Mouse (Mus musculus) thymus, postnatal 14 days (tissue): ENCODE data around the gene Pi4k2a.

Experiments
- DNase-seq: peaks from one replicate; pipeline ENCODE4 v3.0.0; 2021

Pi4k2a gene

DNA sequence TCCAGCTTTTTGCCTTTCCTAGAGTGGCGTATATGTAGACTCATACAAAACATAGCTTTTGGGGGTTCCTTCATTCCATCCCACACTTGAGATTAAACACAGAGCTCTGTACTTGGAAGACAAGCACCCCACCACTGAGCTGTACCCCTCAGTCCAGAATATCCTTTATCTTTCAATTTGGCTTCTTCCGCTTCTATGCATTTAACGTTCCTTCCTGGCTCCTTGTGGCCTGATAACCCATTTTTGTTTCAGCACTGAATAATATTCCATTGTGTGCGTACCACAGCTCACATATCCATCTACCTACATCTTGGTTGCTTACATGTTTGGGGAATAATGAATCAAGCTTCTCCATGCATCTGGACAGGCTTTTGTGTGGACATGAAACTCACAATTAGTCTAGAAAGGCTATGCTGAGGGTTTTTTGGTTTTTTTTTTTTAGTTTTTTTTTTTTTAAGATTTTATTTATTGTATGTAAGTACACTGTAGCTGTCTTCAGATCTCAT, 47.0 kb downstream of the Pi4k2a start:
- DNase-seq, result no peak

DNA sequence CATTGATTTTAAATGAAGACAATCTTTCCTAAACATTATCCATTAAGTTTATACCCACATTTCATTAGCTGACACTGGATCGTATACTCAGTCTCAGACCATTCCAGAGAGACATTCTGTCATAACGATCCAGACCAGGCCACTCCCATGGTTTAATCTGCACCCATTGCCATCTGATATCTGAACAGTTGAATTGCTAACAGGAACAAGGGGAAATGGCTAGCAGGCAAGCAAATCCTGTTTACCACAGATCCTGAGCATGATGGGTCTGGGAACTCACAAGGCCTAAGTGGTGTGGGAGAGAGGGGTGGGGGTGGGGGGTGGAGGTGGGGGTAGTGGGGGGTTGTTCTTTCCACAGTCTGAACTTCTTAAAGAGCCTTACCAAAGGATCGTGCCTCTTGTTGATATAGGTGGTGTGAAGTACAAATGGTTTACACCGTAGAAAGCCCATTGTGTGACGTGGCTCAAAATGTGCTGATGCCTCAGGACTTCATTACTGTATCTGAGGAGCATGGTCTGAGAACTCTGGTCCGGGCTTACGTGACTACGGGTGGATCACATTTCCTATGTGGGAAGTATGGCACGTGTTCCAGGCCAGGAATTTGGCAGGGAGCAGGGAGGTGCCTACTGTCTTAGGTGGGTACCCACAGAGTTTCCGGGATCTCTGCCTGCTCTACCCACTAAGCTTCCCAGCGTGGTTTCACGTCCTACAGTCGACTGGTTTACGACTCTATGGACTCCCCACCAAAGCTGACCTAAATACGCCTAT, 48.4 kb downstream of the Pi4k2a start:
- no peak for DNase-seq

DNA sequence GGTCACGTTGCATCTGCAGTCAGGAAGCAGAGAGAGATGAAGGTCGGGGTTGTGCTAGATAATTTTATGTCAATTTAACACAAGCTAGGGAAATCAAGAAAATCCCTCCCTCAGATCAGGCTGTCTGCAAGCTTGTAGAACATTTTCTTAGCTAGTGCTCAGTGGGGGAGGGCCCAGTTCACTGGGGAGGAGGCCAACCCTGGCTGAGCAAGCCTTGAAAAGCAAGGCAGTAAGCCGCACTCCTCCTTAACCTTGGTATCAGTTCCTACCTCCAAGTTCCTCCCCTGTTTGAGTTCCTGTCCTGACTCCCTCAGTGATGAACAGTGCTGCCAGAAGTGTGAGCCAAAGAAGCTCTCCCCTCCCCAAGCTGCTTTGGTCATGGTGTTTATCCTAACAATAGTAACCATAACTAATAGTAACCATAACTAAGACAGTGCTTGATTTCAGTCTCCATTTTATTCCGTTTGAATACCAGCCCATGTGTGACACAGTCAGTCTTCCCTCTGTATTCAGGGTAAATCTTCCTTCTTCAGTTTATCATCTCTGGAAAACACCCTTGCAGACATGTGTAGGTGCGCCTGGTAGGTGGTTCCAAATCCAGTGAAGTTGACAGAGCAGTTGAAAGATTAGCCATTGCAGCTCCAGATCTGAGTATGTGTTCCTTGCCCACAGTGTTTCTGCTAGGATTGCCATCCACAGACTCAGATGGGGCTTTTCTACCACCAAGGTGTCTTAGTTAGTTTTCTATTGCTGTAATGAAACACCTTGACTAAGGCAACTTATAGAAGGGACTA, 49.7 kb downstream of the Pi4k2a start:
- no peak for DNase-seq

DNA sequence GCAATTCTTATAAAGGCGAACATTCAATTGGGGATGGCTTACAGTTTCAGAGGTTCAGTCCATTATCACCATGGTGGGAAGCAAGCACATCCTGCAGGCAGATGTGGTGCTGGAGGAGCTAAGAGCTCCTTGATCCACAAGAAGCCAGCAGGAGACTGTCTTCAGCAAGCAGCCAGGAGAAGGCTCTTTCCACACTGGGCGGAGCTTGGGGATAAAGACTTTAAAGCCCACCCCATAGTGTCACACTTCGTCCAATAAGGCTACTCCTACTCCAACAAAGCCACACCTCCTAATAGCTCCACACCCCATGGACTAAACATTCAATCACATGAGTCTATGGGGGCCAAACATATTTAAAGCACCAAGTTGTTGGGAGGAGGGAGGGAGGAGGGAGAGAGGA, 51.7 kb downstream of the Pi4k2a start:
- no peak for DNase-seq

DNA sequence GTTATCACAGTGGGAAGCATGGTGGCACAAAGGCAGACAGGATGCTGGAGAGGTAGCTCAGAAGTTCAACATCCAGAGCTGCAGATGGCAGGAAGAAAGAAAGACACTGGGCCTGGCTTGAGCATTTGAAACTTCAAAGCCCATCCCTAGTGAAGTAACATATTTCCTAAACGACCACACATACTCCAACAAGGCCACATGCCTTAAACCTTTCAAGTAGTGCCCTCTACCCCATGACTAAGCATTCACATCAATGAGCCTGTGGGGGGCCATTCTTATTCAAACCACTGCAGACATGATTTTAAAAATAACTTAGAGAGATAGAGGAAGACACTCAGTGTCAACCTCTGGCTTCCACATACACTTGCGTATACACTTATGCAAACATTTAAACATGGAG, 52.5 kb downstream of the Pi4k2a start:
- DNase-seq, result no peak

DNA sequence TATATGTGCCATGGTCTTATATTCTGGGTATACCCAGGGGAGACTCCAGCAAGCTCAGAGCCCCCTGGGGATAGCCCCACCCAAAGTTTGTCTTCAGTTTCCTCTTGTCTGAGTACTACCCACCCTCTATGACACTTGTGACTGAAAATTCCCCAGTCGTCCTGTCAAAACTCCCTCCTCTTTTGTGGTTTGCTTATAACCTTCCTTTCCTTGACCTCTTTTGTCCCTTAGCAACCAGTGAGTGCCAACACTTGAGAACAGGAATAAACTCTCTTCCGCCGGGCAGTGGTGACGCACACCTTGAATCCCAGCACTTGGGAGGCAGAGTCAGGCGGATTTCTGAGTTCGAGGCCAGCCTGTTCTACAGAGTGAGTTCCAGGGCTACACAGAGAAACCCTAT, 53.8 kb downstream of the Pi4k2a start:
- DNase-seq, result no peak

DNA sequence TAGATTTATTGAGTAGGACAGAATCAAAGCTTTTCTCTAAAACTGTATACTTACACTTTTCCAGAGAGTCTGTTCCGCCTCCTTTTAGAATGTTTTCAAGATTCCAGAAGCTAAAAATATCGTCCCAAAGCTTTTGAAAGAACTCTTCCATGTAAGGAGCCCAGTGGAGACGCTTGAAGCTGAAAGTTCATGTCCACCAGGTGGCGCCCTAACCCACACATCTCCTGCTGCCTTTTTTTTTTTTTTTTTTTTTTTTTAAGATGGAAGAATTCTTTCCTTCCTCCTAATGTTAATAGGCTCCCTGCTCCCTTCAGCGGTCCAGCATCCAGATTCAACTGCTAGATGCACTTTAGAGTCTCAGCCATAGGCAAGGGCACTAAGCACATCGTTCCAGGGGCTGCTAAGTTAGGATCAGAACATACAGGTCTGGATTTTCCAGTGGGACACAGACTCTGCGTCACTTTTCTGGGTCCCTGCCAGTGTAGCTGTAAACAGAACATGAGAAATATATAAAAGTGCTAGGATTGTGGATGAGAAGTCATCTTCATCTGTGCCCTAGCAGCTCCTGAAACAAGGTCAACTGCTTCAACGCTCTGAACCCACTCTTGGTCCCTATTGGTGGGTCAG, 54.4 kb downstream of the Pi4k2a start:
- DNase-seq, result peak; percentile 84

DNA sequence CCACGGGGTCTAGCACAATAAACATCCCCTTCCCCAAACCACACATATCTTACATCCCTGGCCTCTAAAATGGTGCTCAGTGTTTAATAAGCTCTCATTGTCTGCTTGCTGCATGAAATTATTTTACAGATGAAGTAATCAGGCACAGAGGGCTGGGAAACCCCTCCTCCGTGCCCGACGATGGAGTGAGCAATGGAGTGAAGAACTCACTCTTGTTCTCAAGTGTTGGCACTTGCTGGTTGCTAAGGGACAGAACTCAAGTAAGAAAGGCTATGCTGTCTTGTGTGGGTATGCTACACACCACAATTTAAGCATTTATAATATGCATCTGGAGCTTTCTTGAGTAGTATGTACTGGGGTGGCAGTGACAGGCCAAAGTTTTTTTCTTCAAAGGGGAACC, 54.9 kb downstream of the Pi4k2a start:
- DNase-seq, result no peak

DNA sequence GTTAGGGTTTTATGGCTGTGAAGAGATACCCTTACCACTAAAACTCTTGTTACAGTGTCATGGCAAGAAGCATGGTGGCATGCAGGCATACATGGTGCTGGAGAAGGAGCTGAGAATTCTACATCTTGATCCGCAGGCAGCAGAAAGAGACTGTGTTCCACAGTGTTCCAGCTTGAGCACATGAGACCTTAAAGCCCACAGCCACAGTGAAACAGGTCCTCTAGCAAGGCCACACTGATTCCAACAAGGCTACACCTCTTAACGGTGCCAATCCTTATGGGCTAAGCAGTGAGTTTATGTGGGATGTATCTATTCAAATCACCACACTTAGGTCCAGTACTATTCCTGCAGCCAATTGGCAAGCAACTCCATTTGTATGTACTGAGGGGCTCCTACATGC, 55.5 kb downstream of the Pi4k2a start:
- DNase-seq, result no peak

DNA sequence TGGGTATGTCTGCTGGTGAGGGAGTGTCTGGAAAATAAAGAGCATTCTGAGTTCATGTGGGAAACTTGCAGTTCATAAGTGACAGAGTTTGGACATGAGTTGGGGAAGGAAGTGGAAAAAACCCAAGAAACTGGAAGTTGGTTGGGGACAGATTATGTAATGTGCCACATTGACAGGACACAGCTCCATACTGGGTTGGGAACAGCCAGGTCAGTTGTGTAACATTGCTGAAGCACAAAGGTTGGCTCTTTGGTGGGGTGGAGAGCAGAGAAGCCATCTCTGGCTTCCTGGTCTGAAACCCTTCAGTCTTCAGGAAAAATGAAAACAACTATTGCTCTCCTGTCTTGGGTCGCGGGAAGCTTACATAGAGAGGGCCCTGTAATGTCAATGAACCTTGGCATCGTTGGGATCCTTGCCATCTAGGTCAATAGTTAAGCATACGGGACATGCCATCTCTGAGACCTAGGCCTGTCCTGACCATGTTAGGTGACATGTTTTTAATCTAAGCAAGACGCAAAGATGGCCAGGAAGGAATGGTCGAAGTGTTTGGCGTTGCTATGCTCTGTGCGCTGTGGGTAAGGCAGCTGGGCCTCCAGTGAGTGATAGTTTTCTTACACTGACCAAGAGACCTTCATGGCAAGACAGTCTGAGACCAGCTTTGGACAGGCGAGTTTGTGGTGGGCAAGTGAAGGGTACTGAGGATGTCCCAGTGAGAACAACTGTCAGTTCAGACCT, 56.2 kb downstream of the Pi4k2a start:
- no peak for DNase-seq

DNA sequence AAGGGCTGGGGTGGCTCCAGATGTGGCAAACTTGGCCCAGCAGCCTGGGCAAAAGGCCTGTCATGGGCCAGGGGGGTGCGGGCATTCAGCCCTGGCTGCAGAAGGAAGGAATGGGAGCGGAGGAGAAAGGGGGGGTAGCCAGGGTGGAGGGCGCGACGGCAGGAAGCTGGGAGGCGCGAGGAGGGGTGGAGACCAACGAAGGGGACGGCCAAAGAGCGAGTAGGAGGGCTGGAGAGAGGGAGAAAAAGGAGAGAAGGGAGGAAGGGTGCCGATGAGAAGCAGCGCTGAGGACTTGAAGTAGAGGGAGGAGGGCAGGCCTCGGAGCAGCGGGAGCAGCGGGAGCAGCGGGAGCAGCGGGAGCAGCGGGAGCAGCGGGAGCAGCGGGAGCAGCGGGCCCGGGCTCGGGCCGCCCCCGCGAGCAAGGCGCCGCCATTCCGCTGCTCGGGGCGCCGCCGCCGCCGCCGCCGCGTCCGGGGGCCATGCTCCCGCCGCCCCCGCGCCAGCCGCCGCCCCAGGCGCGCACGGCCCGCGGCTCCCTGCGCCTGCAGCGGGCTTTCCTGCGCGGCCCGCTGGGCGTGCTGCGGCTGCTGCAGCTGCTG, 57.0 kb downstream of the Pi4k2a start, which contains the start of gene Marveld1:
Gene Marveld1, plus strand, starts transcription at position 231 of the 599 bp plus-strand sequence.
- DNase-seq, result peak; percentile 63

DNA sequence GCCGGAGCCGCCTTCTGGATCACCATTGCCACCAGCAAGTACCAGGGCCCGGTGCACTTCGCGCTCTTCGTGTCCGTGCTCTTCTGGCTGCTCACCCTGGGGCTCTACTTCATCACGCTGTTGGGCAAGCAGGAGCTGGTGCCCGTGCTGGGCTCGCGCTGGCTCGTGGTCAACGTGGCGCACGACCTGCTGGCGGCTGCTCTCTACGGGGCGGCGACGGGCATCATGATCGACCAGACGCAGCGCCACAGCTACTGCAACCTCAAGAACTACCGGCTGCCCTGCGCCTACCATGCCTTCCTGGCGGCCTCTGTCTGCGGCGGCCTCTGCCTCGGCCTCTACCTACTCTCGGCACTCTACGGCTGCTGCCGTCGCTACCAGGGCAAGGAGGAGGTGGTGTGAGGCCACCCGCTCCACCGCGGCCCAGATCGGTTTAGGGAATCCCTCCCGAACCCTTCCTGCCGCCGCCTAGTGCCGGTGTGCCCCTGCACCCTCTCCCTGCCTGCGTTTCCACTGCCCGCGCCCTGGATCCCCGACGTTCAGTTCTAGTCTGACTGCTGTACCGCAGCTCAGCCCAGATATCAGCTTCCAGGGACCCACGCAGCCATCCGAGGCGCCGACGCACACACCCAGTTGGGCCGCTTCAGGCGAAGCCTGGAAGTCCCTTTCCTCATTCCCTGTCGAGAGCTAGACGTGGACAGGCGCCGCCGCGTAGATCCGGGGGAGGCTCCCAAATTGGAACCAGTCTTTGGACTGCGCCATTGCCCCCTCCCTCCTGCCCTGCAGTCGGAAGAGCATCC, 57.7 kb downstream of the Pi4k2a start:
- peak; percentile 48 for DNase-seq

DNA sequence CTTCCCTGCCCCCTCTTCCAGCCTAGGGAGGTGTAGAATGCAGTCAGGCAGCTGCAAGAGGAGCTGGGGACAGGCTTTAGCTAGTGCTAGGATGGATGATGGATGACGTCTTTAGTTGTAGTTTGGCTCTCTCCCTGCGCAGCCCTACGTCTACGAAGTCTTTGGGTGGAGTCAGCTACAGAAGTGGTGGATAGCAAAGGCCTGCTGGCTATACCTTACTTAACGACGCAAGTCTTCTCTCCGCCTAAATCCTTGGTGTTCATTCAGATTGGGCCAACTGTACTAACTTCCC, 58.2 kb downstream of the Pi4k2a start:
- no peak for DNase-seq

DNA sequence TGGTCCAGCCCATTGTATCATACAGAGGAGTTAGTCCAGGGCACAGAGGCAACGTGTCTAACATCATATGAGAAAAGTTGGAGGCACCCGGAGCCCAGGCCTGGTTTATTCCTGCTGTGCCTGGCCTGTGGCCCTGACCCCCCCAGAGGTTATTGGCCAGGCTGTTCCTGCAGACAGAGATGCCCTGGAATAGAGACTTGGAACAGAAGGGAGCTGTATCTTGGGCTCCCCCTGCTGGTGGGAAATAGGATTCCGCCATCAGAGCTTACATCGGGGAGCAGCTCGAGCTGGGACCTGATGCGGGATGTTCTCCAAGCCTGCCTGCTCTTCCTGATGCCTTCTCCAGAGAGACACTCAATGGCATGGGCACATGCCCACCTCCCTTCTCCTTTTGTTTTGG, 61.7 kb downstream of the Pi4k2a start:
- DNase-seq, result peak; percentile 79

DNA sequence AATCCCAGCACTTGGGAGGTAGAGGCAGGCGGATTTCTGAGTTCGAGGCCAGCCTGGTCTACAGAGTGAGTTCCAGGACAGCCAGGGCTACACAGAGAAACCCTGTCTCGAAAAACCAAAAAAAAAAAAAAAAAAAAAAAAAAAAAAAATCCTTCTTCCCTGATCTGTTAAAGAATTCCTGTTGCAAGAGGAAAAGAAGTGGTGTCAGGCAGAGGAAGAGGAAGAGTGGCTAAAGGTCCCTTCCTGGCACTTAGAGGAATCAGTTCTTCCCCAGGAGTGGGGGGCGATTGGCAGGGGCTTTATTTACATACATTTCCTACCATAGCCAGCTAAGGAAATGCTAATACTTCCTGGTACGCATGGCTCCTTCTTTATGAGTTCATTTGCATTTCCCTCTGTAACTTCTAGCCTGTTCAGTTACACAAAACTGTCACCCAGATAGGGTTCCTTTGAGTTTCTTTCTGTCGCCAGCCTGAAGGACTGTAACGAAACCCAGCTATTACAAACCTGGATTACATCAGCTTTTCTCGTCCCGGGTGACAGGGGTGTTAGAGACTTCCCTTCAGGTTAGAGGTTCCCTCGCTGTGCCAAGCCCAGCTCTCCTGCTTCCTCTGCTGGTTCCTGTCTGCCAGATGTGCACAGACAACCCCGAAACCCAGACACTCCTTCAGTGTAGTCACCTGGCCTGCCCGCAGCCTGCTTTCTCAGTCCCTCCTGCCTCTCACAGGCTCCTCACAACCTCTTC, 67.4 kb downstream of the Pi4k2a start:
- DNase-seq, result peak; percentile 30

DNA sequence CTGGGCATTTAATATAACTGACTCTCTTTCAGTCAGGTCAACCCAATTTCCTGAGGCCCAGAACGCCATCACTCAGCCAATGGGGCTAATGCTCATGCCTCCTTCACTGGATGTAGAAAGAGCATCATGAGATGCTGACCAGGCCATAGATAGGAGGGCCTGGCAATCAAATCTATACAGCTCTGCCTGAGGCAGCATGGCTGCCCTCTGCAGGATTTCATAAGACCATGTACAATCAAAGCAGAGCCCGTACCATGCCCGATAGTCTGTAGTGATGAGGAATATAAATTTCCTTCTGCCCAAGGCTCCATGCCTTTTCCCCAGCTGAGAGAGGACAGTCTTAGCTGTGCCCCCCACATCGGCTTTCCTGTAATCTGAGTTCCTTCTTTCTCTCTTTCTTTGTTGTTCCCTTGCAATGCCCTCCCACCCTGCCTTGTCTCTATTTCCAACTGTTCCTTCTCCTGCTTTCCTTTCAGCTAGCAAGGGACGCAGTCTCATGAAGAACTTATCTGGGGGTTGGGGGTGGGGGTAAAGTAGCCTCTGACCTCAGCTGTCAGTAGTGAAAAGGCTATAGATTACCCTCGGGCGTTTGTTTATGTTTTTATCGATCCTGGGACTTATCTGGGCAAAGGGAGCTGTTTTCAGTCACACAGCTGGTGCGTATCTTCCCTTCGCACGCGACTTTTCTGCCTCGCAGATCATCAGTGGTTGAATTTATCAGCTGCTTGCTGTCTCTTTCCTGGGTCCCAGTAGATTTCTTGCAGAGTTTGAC, 68.2 kb downstream of the Pi4k2a start:
- no peak for DNase-seq

DNA sequence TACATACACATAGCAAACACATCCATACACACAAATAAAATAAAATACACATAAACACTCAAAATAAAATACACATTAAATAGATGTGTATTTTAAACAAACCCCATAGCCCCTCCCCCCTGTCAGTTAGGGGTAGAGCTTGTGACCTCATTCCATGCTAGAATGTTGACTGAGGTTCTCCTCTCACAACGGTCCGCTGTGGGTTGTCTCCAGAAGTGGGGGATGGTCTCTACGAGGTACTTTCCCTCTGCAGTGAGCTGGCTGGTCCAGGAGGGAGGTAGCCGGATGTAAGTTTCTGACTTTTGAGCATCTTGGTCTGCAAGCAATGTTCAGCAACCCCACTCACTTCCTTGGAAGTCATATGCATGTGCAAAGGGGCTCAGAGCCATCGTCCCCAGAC, 73.5 kb downstream of the Pi4k2a start, which contains the start of gene Zfyve27:
Gene Zfyve27, plus strand, starts transcription at position 188 of the 400 bp plus-strand sequence.
- no peak for DNase-seq

DNA sequence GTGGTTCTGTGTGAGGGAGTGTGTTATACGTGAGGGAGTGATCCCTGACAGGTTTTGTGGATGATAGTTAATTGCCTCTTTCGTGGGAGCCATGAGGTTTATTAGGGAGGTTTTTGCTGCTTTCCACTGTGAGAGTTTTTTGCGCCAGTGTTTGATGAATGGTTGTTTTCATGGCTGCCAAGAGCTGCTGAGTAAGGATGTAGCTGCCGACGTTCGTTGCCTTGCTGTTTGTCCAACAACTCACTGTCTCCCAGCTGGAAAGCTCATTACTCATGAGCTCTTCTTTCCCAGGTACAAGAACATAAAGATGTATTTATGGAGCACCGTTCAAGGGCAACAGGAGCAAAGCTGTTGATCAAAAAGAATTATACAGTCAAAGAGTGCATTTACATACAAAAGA, 73.9 kb downstream of the Pi4k2a start:
- no peak for DNase-seq

DNA sequence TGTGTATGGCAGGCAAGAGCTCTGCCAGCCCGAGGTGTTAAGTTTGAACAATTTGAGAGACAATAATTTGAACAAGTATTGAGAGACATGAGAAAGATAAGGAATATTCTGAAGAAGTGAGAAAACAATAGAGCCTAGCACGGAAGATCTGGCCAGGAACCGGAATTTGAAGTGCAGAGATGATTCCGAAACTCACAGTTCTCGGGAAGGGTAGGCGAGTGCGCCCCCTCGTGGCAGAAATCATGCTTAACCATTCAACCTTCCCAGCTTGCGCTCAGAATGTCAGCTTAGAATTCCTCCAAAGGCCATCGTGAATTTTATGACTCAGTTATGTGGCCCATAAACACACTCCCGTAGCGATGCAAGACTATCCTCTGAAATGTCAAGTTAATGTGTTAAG, 75.9 kb downstream of the Pi4k2a start:
- peak; percentile 89 for DNase-seq

DNA sequence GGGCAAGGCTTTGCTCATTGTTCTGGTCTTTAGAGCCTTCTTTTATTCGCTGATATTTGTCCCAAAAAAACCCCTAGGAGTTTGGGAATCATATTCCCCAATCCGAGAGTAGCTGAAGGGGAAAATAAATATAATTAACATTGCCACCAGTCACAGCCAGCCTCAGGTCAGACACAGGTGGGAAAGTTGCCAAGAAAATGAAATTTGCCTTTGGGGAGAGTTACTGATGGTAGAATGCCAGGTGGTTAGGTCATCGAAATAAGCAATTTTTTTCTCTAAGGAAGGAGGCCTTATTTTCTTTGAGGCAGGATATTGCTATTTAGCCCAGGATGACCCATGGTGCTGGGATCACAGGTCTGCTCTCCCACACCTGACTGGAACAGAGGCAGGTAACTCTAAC, 76.5 kb downstream of the Pi4k2a start:
- DNase-seq, result no peak
